Mouse (Mus musculus): ENCODE results near the gene Smpdl3b.

Gene Smpdl3b

DNA sequence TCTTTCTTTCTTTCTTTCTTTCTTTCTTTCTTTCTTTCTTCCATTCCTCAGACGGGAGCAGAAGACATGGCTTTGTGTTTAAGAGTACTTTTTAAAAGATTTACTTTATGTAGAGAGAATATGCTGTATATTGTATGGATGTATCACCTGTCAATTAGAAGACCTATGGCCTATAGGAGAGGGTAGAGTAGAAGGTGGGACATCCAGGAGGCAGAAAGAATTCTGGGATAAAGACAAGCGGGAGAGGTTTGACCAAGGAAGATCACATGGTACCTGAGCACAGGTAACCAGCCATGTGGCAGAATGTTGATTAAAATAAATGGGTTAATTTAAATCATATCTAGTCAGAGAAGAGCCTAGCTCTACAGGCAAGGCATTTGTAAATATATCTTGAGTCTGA is 22.3 kb downstream of the Smpdl3b start:
- no peak for DNase-seq (ENCODE audit: low read depth, low spot score)

DNA sequence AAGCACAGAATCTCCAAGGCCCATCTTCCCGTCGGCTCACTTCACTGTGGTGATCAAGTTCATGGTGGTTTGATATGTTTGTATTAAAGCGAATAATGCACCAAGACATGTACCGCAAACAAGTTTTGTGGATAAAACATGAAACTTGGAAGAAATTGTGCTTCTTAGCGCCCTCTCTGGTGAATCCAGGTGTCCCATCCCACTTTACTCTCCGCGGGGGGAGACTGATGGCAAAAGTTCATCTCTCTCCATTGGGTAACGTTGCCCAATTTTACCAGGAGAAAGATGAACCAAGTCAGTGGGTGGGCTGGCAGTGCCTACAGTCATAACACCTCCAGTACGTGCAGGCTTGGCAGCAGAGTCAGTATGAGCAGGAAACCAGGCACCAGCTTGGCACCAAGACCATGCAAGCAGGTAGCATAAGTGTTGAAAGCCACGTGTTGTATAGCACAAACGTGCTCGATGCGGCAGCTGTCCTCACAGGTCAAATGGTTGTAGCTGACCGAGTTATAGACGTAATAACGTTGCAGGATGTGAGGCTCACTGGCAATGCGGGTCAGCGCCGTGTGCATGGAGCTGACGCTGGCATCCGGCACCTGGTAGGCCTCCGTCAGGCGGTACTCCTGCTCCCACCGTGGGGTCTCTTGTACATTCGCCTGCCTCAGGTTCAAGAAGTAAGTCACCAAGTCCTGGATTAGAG is 23.8 kb downstream of the Smpdl3b start:
- no peak for DNase-seq (ENCODE audit: low read depth, low spot score)

DNA sequence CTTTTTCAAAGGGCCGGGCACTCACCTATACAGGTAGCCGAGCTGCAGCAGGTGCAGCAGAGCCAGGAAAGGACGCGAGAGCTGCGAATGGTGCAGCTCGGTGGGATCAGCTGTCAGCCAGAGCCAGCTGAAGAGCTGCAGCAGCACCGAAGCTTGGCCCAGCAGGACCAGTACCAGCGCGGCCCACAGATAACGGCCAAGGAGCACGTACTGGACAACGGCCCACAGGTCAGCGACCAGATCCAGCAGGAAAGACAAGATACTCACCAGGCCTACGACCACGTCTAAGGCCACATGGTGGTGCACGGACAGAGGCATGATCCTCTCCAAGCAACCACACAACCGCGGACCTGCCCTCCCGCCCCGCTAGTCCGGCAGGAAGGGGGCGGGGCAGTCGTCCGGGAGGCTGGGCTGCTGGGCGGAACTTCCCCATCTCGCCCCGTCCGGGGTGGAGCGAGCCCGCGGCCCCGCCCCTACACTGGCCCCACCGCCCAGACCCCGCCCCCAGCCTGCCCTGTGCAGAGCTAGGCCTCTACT is 24.8 kb downstream of the Smpdl3b start, which contains the start of gene Xkr8:
TSS of gene Xkr8 (minus strand) at position 399 of the 537 bp plus-strand sequence.
- DNase-seq (ENCODE audit: low read depth, low spot score), result peak; percentile 79

DNA sequence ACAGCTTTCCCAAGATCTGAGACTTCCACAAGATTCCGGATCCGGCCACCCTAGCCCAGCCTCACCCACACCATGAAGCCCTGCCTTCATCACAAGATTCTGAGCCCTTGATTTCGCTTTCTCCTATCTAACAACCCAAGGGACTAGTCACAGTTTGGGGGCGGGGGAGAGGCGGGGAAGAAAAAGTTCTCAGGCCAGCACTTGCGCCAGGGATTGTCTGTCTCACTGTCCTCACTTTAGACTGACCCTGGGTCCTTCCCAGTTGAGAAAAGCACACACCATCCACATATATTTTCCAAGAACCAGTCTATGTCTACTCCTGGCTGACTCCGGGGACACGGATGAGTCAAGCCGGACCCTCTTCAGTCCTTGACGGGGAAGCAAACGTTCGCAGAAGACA is 25.4 kb downstream of the Smpdl3b start:
- DNase-seq (ENCODE audit: low read depth, low spot score), result no peak

DNA sequence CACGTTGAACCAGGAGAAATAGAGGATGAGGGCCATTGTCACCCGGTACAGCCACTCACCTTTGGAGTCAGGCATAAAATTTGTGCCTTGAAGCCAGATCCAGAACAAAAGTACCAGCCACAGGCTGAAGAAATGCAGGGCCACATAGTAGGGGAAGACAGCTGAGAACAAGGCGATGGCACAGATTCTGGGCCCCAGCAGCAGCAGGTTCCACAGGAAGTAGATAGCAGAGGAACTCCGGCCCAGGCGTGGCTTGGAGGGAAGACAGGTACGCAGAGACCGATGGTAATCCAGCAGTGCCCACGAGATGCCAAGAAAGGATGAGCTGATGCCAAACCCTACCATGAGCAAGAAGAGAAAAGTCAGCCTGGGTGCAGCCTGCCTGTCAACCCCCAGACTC is 28.8 kb downstream of the Smpdl3b start:
- DNase-seq (ENCODE audit: low read depth, low spot score), result no peak

DNA sequence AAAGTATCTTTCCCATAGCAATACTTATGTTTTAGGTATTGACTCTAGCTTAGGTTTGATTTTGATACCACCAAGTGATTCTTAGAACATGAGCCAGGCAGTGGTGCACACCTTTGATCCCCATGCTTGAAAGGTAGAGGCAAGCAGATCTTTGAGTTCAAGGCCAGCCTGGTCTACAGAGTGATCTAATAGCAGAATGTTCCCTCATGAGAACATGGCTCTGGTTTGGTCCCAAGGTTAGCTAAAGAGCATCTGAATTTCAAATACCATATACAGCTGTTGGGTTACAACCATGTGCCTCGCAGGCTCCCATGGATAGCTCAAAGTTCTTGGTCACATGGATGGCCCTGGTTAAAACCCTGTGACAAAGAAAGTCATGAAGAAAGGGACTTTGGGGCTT is 38.8 kb downstream of the Smpdl3b start:
- DNase-seq (ENCODE audit: low read depth, low spot score), result no peak

DNA sequence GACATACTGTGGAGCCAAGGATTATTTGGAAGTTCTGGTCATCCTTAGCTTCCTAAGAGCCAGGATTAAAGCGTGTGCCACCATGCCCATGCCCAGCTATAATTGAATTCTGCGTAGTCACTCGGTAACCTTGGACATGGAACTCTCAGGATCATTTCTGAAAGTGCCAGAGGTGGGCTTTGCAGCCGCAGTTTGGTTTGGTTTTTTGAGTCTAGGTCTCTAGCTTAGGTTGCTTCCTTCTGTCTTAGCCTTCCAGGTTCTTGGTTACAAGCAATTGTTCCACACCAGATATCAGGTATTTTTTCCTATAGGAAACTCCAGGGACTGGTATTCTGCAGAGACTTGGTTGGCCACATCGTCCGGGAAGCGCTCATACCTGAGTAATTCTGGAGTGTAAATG is 43.9 kb downstream of the Smpdl3b start:
- DNase-seq (ENCODE audit: low read depth, low spot score), result no peak

DNA sequence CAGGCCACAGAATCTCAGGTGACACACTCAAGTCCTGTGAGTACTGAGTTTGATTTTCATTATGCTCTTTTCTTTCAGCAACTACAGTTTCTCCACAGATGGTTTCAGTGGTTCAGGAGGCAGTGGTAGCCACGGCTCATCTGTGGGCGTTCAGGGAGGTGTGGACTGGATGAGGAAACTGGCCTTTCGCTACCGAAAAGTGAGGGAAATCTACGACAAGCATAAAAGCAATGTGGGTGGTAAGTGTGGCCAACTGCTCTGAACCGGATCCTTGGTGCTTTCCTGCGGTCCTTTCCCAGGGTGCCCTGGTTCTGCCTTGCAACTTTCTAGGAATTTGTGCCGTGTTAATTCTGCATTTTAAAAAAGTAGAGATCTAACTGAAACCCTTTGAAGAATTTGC is 50.2 kb downstream of the Smpdl3b start:
- DNase-seq (ENCODE audit: low read depth, low spot score), result no peak

DNA sequence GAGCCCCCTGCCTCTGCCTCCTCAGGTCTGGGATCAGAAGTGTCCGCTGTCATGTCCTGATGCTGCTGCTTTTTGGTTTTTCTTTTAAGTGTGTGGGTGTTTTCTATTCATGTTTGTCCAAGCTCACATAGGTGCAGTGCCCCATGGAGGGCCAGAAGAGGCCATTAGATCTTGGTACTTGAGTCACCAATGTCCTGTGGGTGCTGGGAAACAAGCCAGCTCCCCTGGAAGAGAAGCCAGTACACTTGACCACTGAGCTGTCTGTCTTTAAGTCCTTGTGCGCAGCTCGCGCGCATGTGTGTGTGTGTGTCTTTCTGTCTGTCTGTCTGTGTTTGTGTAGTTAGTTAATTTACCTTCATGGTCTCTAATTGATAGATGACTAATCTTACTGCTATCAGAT is 55.0 kb downstream of the Smpdl3b start:
- DNase-seq (ENCODE audit: low read depth, low spot score), result no peak

DNA sequence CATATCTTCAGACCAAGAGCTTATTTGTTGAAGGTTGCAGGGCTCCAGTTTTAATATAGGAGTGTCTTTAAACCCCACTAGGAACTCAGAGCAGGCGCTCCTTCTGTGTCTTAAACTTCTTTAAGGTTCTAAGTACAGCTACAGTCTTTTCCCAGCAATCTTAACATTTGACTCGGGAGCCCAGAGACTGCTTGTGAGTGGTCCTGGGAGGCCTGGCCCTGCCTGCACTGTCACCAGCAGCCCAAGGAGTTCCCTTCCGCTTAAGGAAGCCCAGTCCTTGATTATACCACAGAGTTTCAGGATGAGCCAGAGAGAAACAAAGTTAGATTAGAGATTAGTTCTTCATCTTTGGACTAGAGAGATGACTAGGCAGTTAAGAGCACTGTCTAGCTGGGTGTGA is 63.7 kb downstream of the Smpdl3b start:
- DNase-seq (ENCODE audit: low read depth, low spot score), result no peak

DNA sequence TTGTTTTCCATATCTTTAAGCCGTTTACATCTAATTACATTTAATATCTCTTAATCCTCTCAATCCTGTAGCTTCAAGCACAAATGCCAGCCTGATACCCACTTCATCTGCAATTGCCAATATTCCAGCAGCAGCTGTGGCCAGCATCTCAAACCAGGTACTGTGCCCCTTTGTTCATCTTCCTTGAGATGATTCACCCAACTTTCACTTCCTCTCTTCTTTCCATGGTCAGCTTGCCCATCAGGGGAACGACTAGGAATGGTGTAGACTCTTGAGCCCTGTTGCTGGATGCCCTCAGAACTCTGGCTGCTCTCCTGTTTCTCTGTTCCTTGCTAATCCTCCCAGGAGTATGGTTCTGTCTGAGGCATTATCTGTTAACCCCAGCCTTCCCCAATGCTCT is 67.4 kb downstream of the Smpdl3b start:
- no peak for DNase-seq (ENCODE audit: low read depth, low spot score)
